Mouse (Mus musculus) kidney, embryonic 15.5 days (tissue): ENCODE measurements at regions not wholly inside any gene's neighbourhood (a gene's known extent, or its start where the extent isn't known, plus 50 kb on each side); places are given as distances from the start of the nearest gene placed in this dataset.
"Not testable (repeated sequence)": the region's sequence is repeated elsewhere in the genome, so short reads cannot be mapped to it uniquely, and the experiment has no call there.

Experiments used
- ATAC-seq: fragments of 200-750 bp; cut with Nextera tagmentation; replicated peaks from 2 replicates; pipeline ENCODE4 v1.8.0; 2017; ENCODE audit warnings: moderate TSS enrichment; ENCODE audit not compliant: low FRiP score
- H3K27ac ChIP-seq: fragments of 300-500 bp; sonication (generic); 2 replicates; pipeline ENCODE4 v1.5.1; 2015; ENCODE audit warnings: mild to moderate bottlenecking, inconsistent platforms
- H3K27me3 ChIP-seq: fragments of 300-500 bp; sonication (generic); 2 replicates; pipeline ENCODE4 v1.6.1; 2015; ENCODE audit warnings: inconsistent platforms
- H3K36me3 ChIP-seq: fragments of 300-500 bp; sonication (generic); 2 replicates; pipeline ENCODE4 v1.6.1; 2015; ENCODE audit warnings: inconsistent platforms
- H3K4me1 ChIP-seq: fragments of 300-500 bp; sonication (generic); 2 replicates; pipeline ENCODE4 v1.6.1; 2015; ENCODE audit warnings: inconsistent platforms
- H3K4me2 ChIP-seq: fragments of 300-500 bp; sonication (generic); 2 replicates; pipeline ENCODE4 v1.6.1; 2015; ENCODE audit warnings: moderate library complexity, mild to moderate bottlenecking, inconsistent platforms
- H3K4me3 ChIP-seq: fragments of 300-500 bp; sonication (generic); replicated peaks from 2 replicates; pipeline ENCODE4 v1.5.1; 2015; ENCODE audit warnings: mild to moderate bottlenecking, inconsistent platforms
- H3K9ac ChIP-seq: fragments of 300-500 bp; sonication (generic); 2 replicates; pipeline ENCODE4 v1.6.1; 2015; ENCODE audit warnings: mild to moderate bottlenecking, inconsistent platforms
- H3K9me3 ChIP-seq: fragments of 300-500 bp; sonication (generic); replicated peaks from 2 replicates; pipeline ENCODE4 v1.6.1; 2016; ENCODE audit warnings: inconsistent platforms
- WGBS: fragments of 180-500 bp; shearing (Covaris S2); methylation state at CpG from one replicate; pipeline ENCODE4 v1.1.7; 2015; ENCODE audit warnings: mixed read lengths; 5-methylcytosine and 5-hydroxymethylcytosine counted together

DNA sequence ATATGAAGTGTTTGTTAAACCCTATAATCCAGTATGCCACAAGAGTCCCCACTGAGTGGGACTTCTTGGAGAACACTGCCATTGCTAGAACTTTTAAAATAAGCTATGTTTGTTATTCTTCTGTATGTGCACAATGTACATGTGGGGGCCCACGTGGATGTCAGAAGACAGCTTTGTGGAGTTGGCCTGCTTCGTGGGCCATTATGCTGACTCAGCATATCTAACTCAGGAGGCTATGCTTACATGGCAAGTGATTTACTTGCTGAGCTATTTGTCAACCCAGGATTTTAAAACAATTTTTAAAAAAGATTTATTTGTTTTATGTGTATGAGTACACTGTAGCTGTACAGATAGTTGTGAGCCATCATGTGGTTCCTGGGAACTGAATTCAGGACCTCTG, 207.6 kb upstream of the Steap1 start:
- ATAC-seq, result no peak
- Histone ChIP-seq H3K4me1 (no peaks in the 10 kb centered on the region), H3K9ac (no peak overlapping the region), H3K27ac (no peak overlapping the region), H3K4me3 (no peak overlapping the region), H3K9me3 (no peaks in the 10 kb centered on the region), H3K4me2 (no peak overlapping the region), H3K27me3 (no peaks in the 10 kb centered on the region), H3K36me3 (no peaks in the 10 kb centered on the region)
- WGBS, result 73% methylated on average over 2 of the region's 2 CpGs

DNA sequence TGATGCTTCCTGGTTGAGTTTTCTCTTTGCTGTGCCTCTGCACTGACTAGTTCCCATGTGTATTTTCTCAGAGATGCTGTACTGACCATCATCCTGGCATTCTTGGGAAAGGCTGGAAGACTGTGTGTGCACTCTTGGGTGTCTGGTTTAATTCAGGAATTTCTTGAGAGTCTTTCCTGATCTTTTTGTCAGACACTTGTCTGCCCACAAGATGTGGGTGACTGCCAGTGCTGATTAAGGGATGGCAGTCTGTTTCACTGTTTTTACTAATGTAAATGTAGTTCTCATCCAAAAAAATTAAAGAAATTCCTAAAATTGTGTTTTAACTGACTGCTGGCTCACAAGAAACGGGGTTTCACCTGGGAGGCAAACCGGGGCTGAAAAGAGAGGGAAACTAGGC, 206.7 kb upstream of the Steap1 start:
- Histone ChIP-seq H3K36me3 (no peaks in the 10 kb centered on the region), H3K9me3 (no peaks in the 10 kb centered on the region), H3K4me3 (no peak overlapping the region), H3K27ac (no peak overlapping the region), H3K4me2 (no peak overlapping the region), H3K27me3 (no peaks in the 10 kb centered on the region), H3K9ac (no peak overlapping the region), H3K4me1 (no peaks in the 10 kb centered on the region)
- WGBS, result 78% methylated on average over 2 of the region's 2 CpGs
- ATAC-seq, result no peak

DNA sequence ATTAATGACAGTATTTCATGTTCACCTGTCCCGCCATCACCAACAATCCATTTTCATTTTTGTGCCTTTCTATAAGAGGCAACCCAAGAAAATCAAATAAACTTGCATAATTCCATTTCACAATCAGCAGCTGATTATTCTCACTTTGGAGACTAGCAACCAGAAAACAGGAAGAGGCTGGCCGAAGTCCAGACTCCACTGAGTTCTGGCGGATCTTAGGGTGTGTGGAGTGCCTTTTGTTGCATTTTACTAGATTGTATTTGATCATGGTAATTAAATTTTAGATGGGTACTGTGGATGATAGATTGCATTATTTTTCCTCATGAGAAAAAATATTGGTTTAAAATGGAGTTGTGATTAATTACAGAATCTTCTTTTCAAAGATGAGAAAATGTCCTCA, 176.7 kb upstream of the Steap1 start:
- Histone ChIP-seq H3K27ac (no peak overlapping the region), H3K9me3 (no peaks in the 10 kb centered on the region), H3K4me3 (no peak overlapping the region), H3K27me3 (no peaks in the 10 kb centered on the region), H3K36me3 (no peaks in the 10 kb centered on the region), H3K4me2 (no peak overlapping the region), H3K4me1 (no peaks in the 10 kb centered on the region), H3K9ac (no peak overlapping the region)
- no peak for ATAC-seq
- 81% methylated on average over 3 of the region's 3 CpGs for WGBS

DNA sequence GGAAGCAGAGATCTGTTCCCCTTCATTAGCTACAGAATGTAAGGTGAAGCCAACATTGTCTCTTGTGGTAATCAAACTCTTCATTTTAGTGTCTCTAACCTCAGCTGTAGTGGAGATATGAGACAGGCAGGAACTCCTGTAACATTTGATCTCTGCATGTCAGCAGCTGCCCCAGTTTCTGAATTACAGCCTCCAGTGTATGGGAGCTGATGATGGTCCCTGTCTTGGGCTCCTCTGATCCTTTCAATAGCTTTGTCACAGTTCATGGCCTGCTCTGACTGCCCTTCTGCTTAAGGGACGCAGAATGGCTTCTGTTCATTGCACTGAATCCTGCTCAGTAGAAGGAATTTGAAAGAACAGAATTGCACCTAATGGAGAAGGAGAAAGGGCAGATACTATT, 167.3 kb upstream of the Steap1 start:
- H3K36me3 ChIP-seq, result no peaks in the 10 kb centered on the region

DNA sequence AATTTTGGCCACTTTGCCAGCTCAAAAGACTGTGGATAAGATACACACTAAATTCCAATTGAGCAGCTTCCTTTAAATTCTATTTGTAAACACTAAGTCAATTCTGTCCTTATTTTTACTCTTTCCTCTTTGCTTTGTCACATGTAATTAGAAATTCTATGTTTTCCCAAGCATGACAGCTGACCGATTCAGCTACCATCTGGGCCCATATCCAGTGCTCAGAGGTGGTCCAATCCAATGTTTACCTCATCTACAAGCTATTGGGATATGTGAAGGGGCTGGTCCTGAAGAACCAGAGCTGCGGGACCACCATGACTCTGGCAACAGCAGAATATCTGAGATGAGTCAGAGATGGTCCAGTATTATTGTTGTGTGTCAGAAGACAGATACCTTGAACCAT, 140.2 kb upstream of the Steap1 start:
- WGBS, result 78% methylated on average over 2 of the region's 2 CpGs

More for the DNA sequence above, 167.3 kb upstream of the Steap1 start:
- Histone ChIP-seq H3K9me3 (no peaks in the 10 kb centered on the region), H3K4me1 (no peaks in the 10 kb centered on the region), H3K4me2 (no peak overlapping the region), H3K9ac (no peak overlapping the region), H3K4me3 (no peak overlapping the region), H3K27ac (no peak overlapping the region), H3K27me3 (no peaks in the 10 kb centered on the region)
- ATAC-seq, result peak; percentile 79
- WGBS, result 19% methylated on average over 1 of the region's 1 CpGs

DNA sequence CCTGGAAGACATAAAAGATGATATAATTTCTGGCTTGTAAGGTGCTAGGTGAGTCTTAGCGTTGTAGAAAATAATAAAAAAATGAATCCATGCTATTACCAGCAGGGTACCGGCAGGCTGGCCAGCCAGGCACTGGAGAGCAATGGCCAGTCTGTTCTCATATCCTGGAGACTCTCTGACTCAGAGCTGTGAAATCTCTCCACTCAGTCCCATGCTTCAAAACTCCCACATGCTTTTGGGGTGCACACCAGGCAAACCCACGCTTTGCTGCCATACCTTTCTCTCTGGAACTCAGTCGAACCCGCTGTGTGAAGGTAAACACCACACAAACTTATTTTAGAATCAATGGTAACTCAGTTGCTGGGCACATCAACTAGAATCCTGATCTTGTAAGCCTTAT, 124.3 kb upstream of the Steap1 start:
- H3K4me2 ChIP-seq, result no peak overlapping the region
- H3K36me3 ChIP-seq, result no peaks in the 10 kb centered on the region
- ATAC-seq, result no peak
- WGBS, result 89% methylated on average over 5 of the region's 5 CpGs
- no peak overlapping the region for H3K9ac ChIP-seq
- no peaks in the 10 kb centered on the region for H3K9me3 ChIP-seq
- H3K4me3 ChIP-seq, result no peak overlapping the region
- no peak overlapping the region for H3K27ac ChIP-seq
- no peaks in the 10 kb centered on the region for H3K4me1 ChIP-seq
- no peaks in the 10 kb centered on the region for H3K27me3 ChIP-seq

More for the DNA sequence above, 140.2 kb upstream of the Steap1 start:
- no peak overlapping the region for H3K4me2 ChIP-seq
- H3K36me3 ChIP-seq, result no peaks in the 10 kb centered on the region
- H3K27me3 ChIP-seq, result no peaks in the 10 kb centered on the region
- H3K9ac ChIP-seq, result no peak overlapping the region
- no peak overlapping the region for H3K4me3 ChIP-seq
- H3K27ac ChIP-seq, result no peak overlapping the region
- no peak for ATAC-seq
- H3K4me1 ChIP-seq, result no peaks in the 10 kb centered on the region
- no peaks in the 10 kb centered on the region for H3K9me3 ChIP-seq

DNA sequence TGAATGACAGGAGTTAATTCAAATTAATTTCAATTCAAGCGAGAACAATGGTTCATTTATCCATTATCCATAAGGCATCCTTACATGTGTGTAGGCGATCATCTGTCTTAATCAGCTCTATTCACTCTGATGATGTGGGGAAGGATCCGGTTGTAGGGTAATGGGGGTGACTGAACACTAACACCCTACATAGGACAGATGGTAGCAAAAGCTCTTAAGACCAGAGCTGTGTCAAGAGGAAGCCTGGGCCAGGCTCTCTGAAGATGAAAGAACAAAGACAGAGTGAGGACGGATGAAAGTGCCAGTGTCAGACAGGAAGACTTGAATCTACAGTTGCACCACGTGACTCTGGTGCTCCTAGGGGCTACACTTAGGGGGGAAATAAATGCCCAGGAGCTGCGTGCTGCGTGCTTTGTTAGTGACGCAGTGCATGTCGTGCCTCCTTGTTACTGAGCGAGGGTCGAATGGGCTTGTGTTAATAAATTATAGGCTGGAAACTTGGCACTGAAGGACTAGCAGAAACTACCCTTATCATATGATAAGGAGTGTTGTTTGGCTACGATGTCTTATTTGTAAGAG, 107.1 kb upstream of the Steap1 start:
- H3K4me1 ChIP-seq, result no peaks in the 10 kb centered on the region
- WGBS, result 72% methylated on average over 12 of the region's 12 CpGs
- H3K9me3 ChIP-seq, result no peaks in the 10 kb centered on the region
- no peak for ATAC-seq
- H3K4me3 ChIP-seq, result no peak overlapping the region
- no peak overlapping the region for H3K4me2 ChIP-seq
- no peak overlapping the region for H3K9ac ChIP-seq
- H3K27ac ChIP-seq, result no peak overlapping the region
- H3K27me3 ChIP-seq, result no peaks in the 10 kb centered on the region
- no peaks in the 10 kb centered on the region for H3K36me3 ChIP-seq

DNA sequence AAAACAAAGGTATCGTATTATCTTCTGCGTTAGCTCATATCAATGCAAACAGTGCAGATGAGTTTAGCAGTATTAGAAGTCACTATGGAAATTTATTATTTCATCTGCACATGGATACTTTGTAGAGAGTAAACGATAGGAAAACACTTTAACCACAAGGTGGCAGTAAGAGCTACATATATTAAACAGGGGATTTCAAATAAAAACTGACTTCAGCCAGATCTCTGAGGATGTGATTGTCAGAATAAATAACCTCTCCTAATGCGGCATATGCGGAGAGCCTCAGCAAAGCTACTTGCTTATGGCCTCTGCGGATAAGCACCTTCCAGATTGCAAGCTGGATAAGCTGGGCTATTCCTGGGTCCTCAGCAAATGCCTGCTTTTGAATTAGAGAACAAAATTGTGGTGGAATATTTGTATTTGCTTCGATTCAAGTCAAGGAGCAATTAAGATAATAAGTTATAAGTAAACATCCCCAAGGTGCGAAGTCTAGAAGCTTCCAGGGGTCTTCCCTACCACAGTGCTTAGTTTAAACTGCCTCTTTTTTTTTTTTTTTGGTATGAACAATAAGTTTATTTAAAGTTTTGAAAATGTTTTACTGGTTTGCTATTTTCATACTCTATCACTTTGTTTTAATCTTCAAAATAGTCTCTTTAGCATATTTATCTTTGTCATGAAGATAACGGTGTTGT, 96.8 kb upstream of the Steap1 start:
- Histone ChIP-seq H3K4me1 (0 out of 2 replicates have a peak, but pooled peaks cover 3% of the 10 kb centered on the region), H3K4me3 (no peak overlapping the region)
- 52% methylated on average over 9 of the region's 9 CpGs for WGBS

DNA sequence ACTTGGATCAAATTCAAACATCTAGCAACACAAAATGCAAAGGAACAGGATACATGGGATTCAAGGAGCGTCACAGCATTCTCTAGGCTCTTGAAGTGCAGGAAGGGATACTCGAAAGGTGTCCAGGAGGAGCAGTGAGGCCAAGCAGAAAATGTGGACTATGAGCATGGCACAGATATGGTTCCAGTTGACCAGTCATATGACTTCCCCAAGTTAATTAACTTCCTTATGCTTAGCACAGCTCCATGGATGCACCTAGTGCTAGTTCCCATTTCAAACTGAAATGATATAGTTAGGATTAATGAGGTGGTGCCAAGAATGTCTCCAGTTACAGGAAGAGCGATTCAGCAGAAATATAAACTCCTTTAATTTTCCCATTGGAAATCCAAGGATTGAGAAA, 95.2 kb upstream of the Steap1 start:
- Histone ChIP-seq H3K4me3 (no peak overlapping the region), H3K27ac (no peak overlapping the region), H3K9me3 (no peaks in the 10 kb centered on the region), H3K9ac (no peak overlapping the region), H3K27me3 (no peaks in the 10 kb centered on the region), H3K4me1 (0 out of 2 replicates have a peak, but pooled peaks cover 3% of the 10 kb centered on the region), H3K4me2 (no peak overlapping the region), H3K36me3 (no peaks in the 10 kb centered on the region)
- WGBS, result 53% methylated on average over 3 of the region's 3 CpGs
- peak; percentile 82 for ATAC-seq

More for the DNA sequence above, 96.8 kb upstream of the Steap1 start:
- H3K27ac ChIP-seq, result no peak overlapping the region
- H3K27me3 ChIP-seq, result no peaks in the 10 kb centered on the region
- H3K9me3 ChIP-seq, result no peaks in the 10 kb centered on the region
- no peak for ATAC-seq
- no peak overlapping the region for H3K9ac ChIP-seq
- no peak overlapping the region for H3K4me2 ChIP-seq
- no peaks in the 10 kb centered on the region for H3K36me3 ChIP-seq

DNA sequence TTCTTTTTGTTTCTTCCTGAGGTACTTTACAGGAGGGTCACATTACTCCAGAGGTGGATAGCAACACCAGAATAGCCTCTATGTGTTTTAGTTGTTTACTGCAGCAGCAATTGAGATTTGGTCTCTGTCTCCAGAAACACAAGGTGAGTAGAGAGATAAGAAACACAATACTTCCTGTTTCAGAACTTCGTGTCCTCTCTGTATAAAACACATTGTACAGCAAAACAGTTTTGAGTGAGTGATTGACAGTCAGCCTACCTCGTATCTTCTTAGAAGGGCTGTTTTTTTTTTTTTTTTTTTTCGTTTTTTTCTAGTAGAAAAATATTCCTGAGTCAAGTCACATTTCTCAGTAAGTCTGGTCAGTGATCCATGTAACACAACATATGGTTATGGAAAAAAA, 89.6 kb upstream of the Steap1 start:
- no peak overlapping the region for H3K4me3 ChIP-seq
- no peak overlapping the region for H3K9ac ChIP-seq
- H3K27me3 ChIP-seq, result no peaks in the 10 kb centered on the region
- H3K4me2 ChIP-seq, result no peak overlapping the region
- no peak overlapping the region for H3K27ac ChIP-seq
- no peaks in the 10 kb centered on the region for H3K4me1 ChIP-seq
- no peaks in the 10 kb centered on the region for H3K36me3 ChIP-seq
- ATAC-seq, result no peak
- no peaks in the 10 kb centered on the region for H3K9me3 ChIP-seq
- WGBS, result 47% methylated on average over 3 of the region's 3 CpGs

DNA sequence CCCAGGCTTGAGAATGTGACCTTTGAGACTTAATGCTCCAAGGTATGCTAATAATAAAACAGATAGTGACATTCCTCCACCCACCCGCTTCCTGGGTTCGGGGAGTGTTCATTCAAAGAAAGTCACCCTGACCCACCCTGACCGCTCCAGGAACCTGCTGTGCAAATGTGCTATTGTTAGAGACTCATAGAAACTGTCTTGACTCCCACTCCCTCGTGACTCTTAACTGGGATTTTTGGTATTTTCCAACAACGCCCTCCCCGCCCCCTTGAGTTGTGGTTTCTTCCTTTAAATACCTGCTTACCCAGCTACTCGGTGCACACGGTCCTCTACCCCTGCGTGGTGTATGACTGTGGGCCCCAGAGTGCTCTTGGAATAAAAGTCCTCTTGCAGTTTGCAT, 73.5 kb upstream of the Steap1 start:
- H3K9ac ChIP-seq, H3K9me3 ChIP-seq, H3K4me1 ChIP-seq, H3K36me3 ChIP-seq, H3K27ac ChIP-seq, ATAC-seq, H3K4me2 ChIP-seq, H3K4me3 ChIP-seq, H3K27me3 ChIP-seq: not testable (repeated sequence)
- 85% methylated on average over 9 of the region's 9 CpGs for WGBS
